17 mouse cellular contexts compared by ENCODE assay signal in the genomic region with DNA sequence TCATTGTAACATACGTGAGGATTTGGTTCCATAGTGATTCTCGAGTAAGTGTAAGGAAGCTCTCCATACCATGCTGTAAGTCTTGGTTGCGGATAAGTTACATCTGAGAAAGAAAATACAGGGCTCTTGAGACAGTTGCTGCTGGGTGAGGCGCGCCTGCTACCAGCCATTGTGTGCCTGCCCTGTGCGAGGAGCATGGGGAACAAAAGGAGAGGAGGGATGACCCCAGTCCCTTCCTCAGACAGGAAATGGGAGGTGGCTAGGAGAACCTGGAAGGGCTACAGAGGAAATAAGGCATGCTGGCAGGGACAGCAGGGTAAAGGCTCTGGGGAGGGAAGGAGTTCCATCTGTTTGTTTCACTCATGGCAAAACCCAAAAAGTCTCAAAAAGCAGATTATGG. TPM values are rescaled to one million over a fixed set of nuclear protein-coding genes. Genes with fewer than 3 reads are reported as not detected.
DNase-seq lines count a peak whose midpoint lies in the region; ATAC-seq and TF ChIP-seq lines count a peak whose summit lies in the region.
"Had no signal": no experiment of that assay in that cellular context is flagged by ENCODE, and none has a peak within 500 bp of the region (broad histone marks: within the 10 kb centered on the region; RNA-seq: fewer than 3 reads in every experiment).

No protein-coding gene starts in this region.

- WGBS in heart, embryonic 15.5 days = 82% methylated on average over 6 of the region's 6 CpGs
- WGBS in heart, embryonic 11.5 days (ENCODE audit: insufficient replicate concordance) = 76% methylated on average over 6 of the region's 6 CpGs
- 75% methylated on average over 6 of the region's 6 CpGs for WGBS in lung, embryonic 15.5 days
- 84% methylated on average over 6 of the region's 6 CpGs for WGBS in intestine, embryonic 15.5 days
- 91% methylated on average over 6 of the region's 6 CpGs for WGBS in cerebellum, adult 2 months

- H3K27ac ChIP-seq in heart, embryonic 15.5 days = 0 out of 2 replicates have a peak overlapping the region, but pooled peaks have one; percentile 5
- no peak overlapping the region for H3K27ac ChIP-seq in heart, embryonic 11.5 days (ENCODE audit: low read depth, low read length)
- H3K27ac ChIP-seq in lung, embryonic 15.5 days = peak overlapping the region; percentile 27; the same call in 1 of the 2 replicates
- H3K27ac ChIP-seq in intestine, embryonic 15.5 days = no peak overlapping the region
- H3K27ac ChIP-seq in cerebellum, adult 2 months (ENCODE audit: insufficient read depth, low read length) = no peak overlapping the region
- H3K27ac ChIP-seq: embryonic facial prominence, embryonic 13.5 days; hindbrain, embryonic 10.5 days; neural tube, embryonic 13.5 days had no signal

- peaks cover 67% of the 10 kb centered on the region for H3K36me3 ChIP-seq in heart, embryonic 15.5 days
- H3K36me3 ChIP-seq in heart, embryonic 11.5 days (ENCODE audit: control insufficient read depth, insufficient read depth, low read length) = peaks cover 29% of the 10 kb centered on the region
- peaks cover 64% of the 10 kb centered on the region for H3K36me3 ChIP-seq in lung, embryonic 15.5 days
- peaks cover 36% of the 10 kb centered on the region for H3K36me3 ChIP-seq in intestine, embryonic 15.5 days

- H3K4me3 ChIP-seq in heart, embryonic 15.5 days = no peak overlapping the region
- no peak overlapping the region for H3K4me3 ChIP-seq in heart, embryonic 11.5 days (ENCODE audit: low read depth, low read length)
- no peak overlapping the region for H3K4me3 ChIP-seq in lung, embryonic 15.5 days
- no peak overlapping the region for H3K4me3 ChIP-seq in intestine, embryonic 15.5 days (replicated peaks)
- no peak overlapping the region for H3K4me3 ChIP-seq in cerebellum, adult 2 months (replicated peaks; ENCODE audit: insufficient read depth, low read depth, low read length)
- H3K4me3 ChIP-seq: embryonic facial prominence, embryonic 13.5 days; hindbrain, embryonic 10.5 days; neural tube, embryonic 13.5 days had no signal

- no peaks in the 10 kb centered on the region for H3K4me1 ChIP-seq in heart, embryonic 15.5 days (replicated peaks)
- no peaks in the 10 kb centered on the region for H3K4me1 ChIP-seq in heart, embryonic 11.5 days (ENCODE audit: control insufficient read depth, insufficient read depth, low read length)
- no peaks in the 10 kb centered on the region; the same call in 1 of the 2 replicates for H3K4me1 ChIP-seq in lung, embryonic 15.5 days
- H3K4me1 ChIP-seq in intestine, embryonic 15.5 days (replicated peaks) = no peaks in the 10 kb centered on the region
- no peaks in the 10 kb centered on the region for H3K4me1 ChIP-seq in cerebellum, adult 2 months (ENCODE audit: control insufficient read depth, insufficient read depth, low read length)
- H3K4me1 ChIP-seq: embryonic facial prominence, embryonic 13.5 days; hindbrain, embryonic 10.5 days; neural tube, embryonic 13.5 days had no signal

- peak; percentile 48 for DNase-seq in ES-CJ7 (ENCODE audit: low read depth, low spot score)
- DNase-seq in kidney, adult 8-10 months = peak; percentile 26 to 29
- DNase-seq in spleen, postnatal 36 days (ENCODE audit: low spot score in 2 of 2) = no peak
- DNase-seq in cerebellum, adult 2 months = no peak
- DNase-seq: cerebellum, postnatal 25 days; right cerebral cortex, postnatal 4 days had no signal

- TF ChIP-seq POLR2A in cerebellum, adult 2 months (IDR thresholded peaks at IDR 0.05; ENCODE audit: borderline replicate concordance, insufficient read depth, low read length) = no peak

- ATAC-seq in heart, embryonic 15.5 days (replicated peaks; ENCODE audit: insufficient number of reproducible peaks, insufficient read depth, low FRiP score, low read depth) = 0 out of 2 replicates have a peak, but pooled peaks have one; percentile 67
- ATAC-seq in heart, embryonic 11.5 days (replicated peaks; ENCODE audit: insufficient number of reproducible peaks, low FRiP score, low TSS enrichment) = no peak
- ATAC-seq in lung, embryonic 15.5 days (ENCODE audit: borderline replicate concordance, extremely low read depth, low FRiP score, low TSS enrichment) = no peak
- ATAC-seq in intestine, embryonic 15.5 days = no peak
- ATAC-seq: intestine, postnatal 0 days had no signal

- no peaks in the 10 kb centered on the region for H3K27me3 ChIP-seq in heart, embryonic 15.5 days
- no peaks in the 10 kb centered on the region for H3K27me3 ChIP-seq in heart, embryonic 11.5 days (ENCODE audit: control insufficient read depth, insufficient read depth, low read length)
- H3K27me3 ChIP-seq in lung, embryonic 15.5 days = no peaks in the 10 kb centered on the region
- no peaks in the 10 kb centered on the region for H3K27me3 ChIP-seq in intestine, embryonic 15.5 days (replicated peaks)
- H3K27me3 ChIP-seq in cerebellum, adult 2 months (ENCODE audit: control insufficient read depth, insufficient read depth, low read length) = no peaks in the 10 kb centered on the region
- H3K27me3 ChIP-seq: embryonic facial prominence, embryonic 13.5 days; neural tube, embryonic 13.5 days had no signal

- no peak overlapping the region for H3K4me2 ChIP-seq in heart, embryonic 15.5 days
- H3K4me2 ChIP-seq in heart, embryonic 11.5 days = no peak overlapping the region
- no peak overlapping the region for H3K4me2 ChIP-seq in lung, embryonic 15.5 days
- H3K4me2 ChIP-seq in intestine, embryonic 15.5 days (replicated peaks) = no peak overlapping the region
- H3K4me2 ChIP-seq: embryonic facial prominence, embryonic 13.5 days; neural tube, embryonic 13.5 days had no signal

- TF ChIP-seq CTCF in cerebellum, adult 2 months (IDR thresholded peaks at IDR 0.05; ENCODE audit: borderline replicate concordance, insufficient read depth, low read depth, low read length) = no peak

- H3K9ac ChIP-seq in heart, embryonic 15.5 days = no peak overlapping the region
- no peak overlapping the region for H3K9ac ChIP-seq in heart, embryonic 11.5 days (ENCODE audit: low read depth, low read length)
- no peak overlapping the region for H3K9ac ChIP-seq in lung, embryonic 15.5 days
- H3K9ac ChIP-seq in intestine, embryonic 15.5 days = no peak overlapping the region
- H3K9ac ChIP-seq: embryonic facial prominence, embryonic 13.5 days; neural tube, embryonic 13.5 days had no signal

- H3K9me3 ChIP-seq in heart, embryonic 15.5 days (replicated peaks) = no peaks in the 10 kb centered on the region
- no peaks in the 10 kb centered on the region for H3K9me3 ChIP-seq in heart, embryonic 11.5 days (replicated peaks; ENCODE audit: control insufficient read depth, low read length)
- no peaks in the 10 kb centered on the region for H3K9me3 ChIP-seq in lung, embryonic 15.5 days
- no peaks in the 10 kb centered on the region for H3K9me3 ChIP-seq in intestine, embryonic 15.5 days
- H3K9me3 ChIP-seq: embryonic facial prominence, embryonic 13.5 days; hindbrain, embryonic 10.5 days; neural tube, embryonic 13.5 days had no signal

RNA-seq across cellular contexts. Expression of gene Gm27027, which starts 5.3 kb away (rescaled TPM):
- polyA plus RNA-seq in heart, embryonic 15.5 days (2015; fragmentation: Nextera tagmentation; extraction: Ambion mirVana) = not detected in 2 replicates
- not detected in 2 replicates for polyA plus RNA-seq in heart, embryonic 11.5 days (2014; fragmentation: Nextera tagmentation; extraction: Ambion mirVana)
- polyA plus RNA-seq in lung, embryonic 15.5 days (2015; fragmentation: Nextera tagmentation; extraction: Ambion mirVana) = not detected in 2 replicates
- polyA plus RNA-seq in intestine, embryonic 15.5 days (2015; fragmentation: Nextera tagmentation; extraction: Ambion mirVana) = not detected in 2 replicates
- polyA plus RNA-seq in cerebellum, adult 2 months (2012; rRNA removed) = 0.26 and 0.57 TPM in 2 replicates
- polyA plus RNA-seq: C2C12; embryonic facial prominence, embryonic 13.5 days; forebrain, embryonic 11.5 days; hindbrain, embryonic 10.5 days; intestine, postnatal 0 days; liver, adult 2 months; neural tube, embryonic 13.5 days had no signal

RNA-seq across cellular contexts. Expression of gene Alkbh3, which starts 9.2 kb away (rescaled TPM):
- 59.2 and 64.7 TPM in 2 replicates for polyA plus RNA-seq in heart, embryonic 15.5 days (2015; fragmentation: Nextera tagmentation; extraction: Ambion mirVana)
- polyA plus RNA-seq in heart, embryonic 11.5 days (2014; fragmentation: Nextera tagmentation; extraction: Ambion mirVana) = 58.6 and 59.8 TPM in 2 replicates
- polyA plus RNA-seq in lung, embryonic 15.5 days (2015; fragmentation: Nextera tagmentation; extraction: Ambion mirVana) = 68.4 and 73.0 TPM in 2 replicates
- 63.6 and 72.2 TPM in 2 replicates for polyA plus RNA-seq in intestine, embryonic 15.5 days (2015; fragmentation: Nextera tagmentation; extraction: Ambion mirVana)
- 52.7 and 54.5 TPM in 2 replicates for polyA plus RNA-seq in cerebellum, adult 2 months (2012; rRNA removed)

RNA-seq across cellular contexts. Expression of gene Gm13889, which starts 44.4 kb away (rescaled TPM):
- polyA plus RNA-seq in heart, embryonic 15.5 days (2015; fragmentation: Nextera tagmentation; extraction: Ambion mirVana) = 7.6 and 9.4 TPM in 2 replicates
- polyA plus RNA-seq in heart, embryonic 11.5 days (2014; fragmentation: Nextera tagmentation; extraction: Ambion mirVana) = 2.8 and 4.1 TPM in 2 replicates
- 32.1 and 32.4 TPM in 2 replicates for polyA plus RNA-seq in lung, embryonic 15.5 days (2015; fragmentation: Nextera tagmentation; extraction: Ambion mirVana)
- polyA plus RNA-seq in intestine, embryonic 15.5 days (2015; fragmentation: Nextera tagmentation; extraction: Ambion mirVana) = 14.4 and 16.4 TPM in 2 replicates
- 47.8 and 49.0 TPM in 2 replicates for polyA plus RNA-seq in cerebellum, adult 2 months (2012; rRNA removed)

Comparison
In these comparisons a context has a peak if more than half of its experiments do, and no peak if none do; other contexts are left out.
1. H3K27ac ChIP-seq: peak in heart, embryonic 15.5 days (single experiment) and lung, embryonic 15.5 days (single experiment); none in heart, embryonic 11.5 days (single experiment), intestine, embryonic 15.5 days (single experiment) and cerebellum, adult 2 months (single experiment).
2. DNase-seq: peak in ES-CJ7 (single experiment) and kidney, adult 8-10 months (2 of 2); none in spleen, postnatal 36 days (0 of 2) and cerebellum, adult 2 months (0 of 2).